Mouse (Mus musculus): ENCODE results near the gene Dnajc3. TPM values are rescaled to one million over a fixed set of nuclear protein-coding genes. Genes with fewer than 3 reads are reported as not detected.
A peak's percentile ranks its signal among the peaks of the same experiment; 100 is the strongest.

Gene Dnajc3
- polyA plus RNA-seq, 1 experiment from 2014 or later = 29.7 TPM

- peak overlapping the region; percentile 73 for H3K27ac ChIP-seq (replicated peaks)
- H3K4me2 ChIP-seq = peak overlapping the region; percentile 81
- H3K9me3 ChIP-seq (replicated peaks) = no peaks in the 10 kb centered on the region
- H3K4me1 ChIP-seq (replicated peaks) = peaks cover 14% of the 10 kb centered on the region
- H3K27me3 ChIP-seq = no peaks in the 10 kb centered on the region
- peak; percentile 100 for ATAC-seq (ENCODE audit: insufficient read depth)
- WGBS (ENCODE audit: insufficient replicate concordance) = under 1% methylated on average over 13 of the region's 13 CpGs
- H3K4me3 ChIP-seq (replicated peaks) = peak overlapping the region; percentile 63
- peak overlapping the region; percentile 51 for H3K9ac ChIP-seq
- no peaks in the 10 kb centered on the region for H3K36me3 ChIP-seq (replicated peaks)
These were observed 69.6 kb downstream of the Dnajc3 start for GRCm38 (mm10) chr14:119007103-119007951.

GRCm38 (mm10) chr14:119008031-119008590 lies 70.3 kb downstream of the Dnajc3 start:
- WGBS (ENCODE audit: insufficient replicate concordance) = 42% methylated on average over 7 of the region's 7 CpGs
- H3K4me3 ChIP-seq (replicated peaks) = peak overlapping the region; percentile 63
- H3K4me1 ChIP-seq (replicated peaks) = peaks cover 14% of the 10 kb centered on the region
- H3K36me3 ChIP-seq (replicated peaks) = no peaks in the 10 kb centered on the region
- peak overlapping the region; percentile 1; the same call in 1 of the 2 replicates for H3K9ac ChIP-seq
- H3K9me3 ChIP-seq (replicated peaks) = no peaks in the 10 kb centered on the region
- ATAC-seq (ENCODE audit: insufficient read depth) = no peak
- peak overlapping the region; percentile 2; the same call in 1 of the 2 replicates for H3K27ac ChIP-seq (replicated peaks)
- peak overlapping the region; percentile 81 for H3K4me2 ChIP-seq
- no peaks in the 10 kb centered on the region; the same call in 1 of the 2 replicates for H3K27me3 ChIP-seq

- 83% methylated on average over 2 of the region's 2 CpGs for WGBS (ENCODE audit: insufficient replicate concordance)
- no peak overlapping the region for H3K4me2 ChIP-seq
- no peaks in the 10 kb centered on the region for H3K36me3 ChIP-seq (replicated peaks)
- H3K27ac ChIP-seq (replicated peaks) = no peak overlapping the region
- ATAC-seq (ENCODE audit: insufficient read depth) = no peak
- H3K4me3 ChIP-seq (replicated peaks) = no peak overlapping the region
- H3K27me3 ChIP-seq = no peaks in the 10 kb centered on the region; the same call in 1 of the 2 replicates
- no peaks in the 10 kb centered on the region for H3K9me3 ChIP-seq (replicated peaks)
- H3K4me1 ChIP-seq (replicated peaks) = peaks cover 14% of the 10 kb centered on the region
- no peak overlapping the region for H3K9ac ChIP-seq
These were observed 71.8 kb downstream of the Dnajc3 start for GRCm38 (mm10) chr14:119009531-119009930.

- peaks cover 5% of the 10 kb centered on the region; the same call in 1 of the 2 replicates for H3K4me1 ChIP-seq (replicated peaks)
- ATAC-seq (ENCODE audit: insufficient read depth) = no peak
- WGBS (ENCODE audit: insufficient replicate concordance) = 59% methylated on average over 23 of the region's 23 CpGs
These were observed 75.0 kb downstream of the Dnajc3 start for GRCm38 (mm10) chr14:119012607-119013431.

GRCm38 (mm10) chr14:119013549-119013948 lies 75.8 kb downstream of the Dnajc3 start:
- no peaks in the 10 kb centered on the region for H3K36me3 ChIP-seq (replicated peaks)
- no peak overlapping the region for H3K27ac ChIP-seq (replicated peaks)
- H3K9ac ChIP-seq = no peak overlapping the region
- H3K27me3 ChIP-seq = no peaks in the 10 kb centered on the region; the same call in 1 of the 2 replicates
- H3K4me2 ChIP-seq = no peak overlapping the region
- no peak overlapping the region for H3K4me3 ChIP-seq (replicated peaks)
- no peak for ATAC-seq (ENCODE audit: insufficient read depth)
- WGBS (ENCODE audit: insufficient replicate concordance) = 71% methylated on average over 12 of the region's 12 CpGs
- H3K4me1 ChIP-seq (replicated peaks) = no peaks in the 10 kb centered on the region
- no peaks in the 10 kb centered on the region for H3K9me3 ChIP-seq (replicated peaks)

More at GRCm38 (mm10) chr14:119012607-119013431, 75.0 kb downstream of the Dnajc3 start:
- H3K4me3 ChIP-seq (replicated peaks) = no peak overlapping the region
- 0 out of 2 replicates have a peak overlapping the region, but pooled peaks have one; percentile 5 for H3K4me2 ChIP-seq
- no peak overlapping the region for H3K27ac ChIP-seq (replicated peaks)
- H3K27me3 ChIP-seq = no peaks in the 10 kb centered on the region; the same call in 1 of the 2 replicates
- H3K9me3 ChIP-seq (replicated peaks) = no peaks in the 10 kb centered on the region
- no peak overlapping the region for H3K9ac ChIP-seq
- H3K36me3 ChIP-seq (replicated peaks) = no peaks in the 10 kb centered on the region

GRCm38 (mm10) chr14:119025889-119026288 lies 88.1 kb downstream of the Dnajc3 start:
- no peak overlapping the region for H3K4me3 ChIP-seq (replicated peaks)
- H3K4me2 ChIP-seq = no peak overlapping the region
- H3K9me3 ChIP-seq (replicated peaks) = no peaks in the 10 kb centered on the region
- WGBS (ENCODE audit: insufficient replicate concordance) = 53% methylated on average over 5 of the region's 5 CpGs
- no peaks in the 10 kb centered on the region for H3K4me1 ChIP-seq (replicated peaks)
- no peak overlapping the region for H3K27ac ChIP-seq (replicated peaks)
- H3K9ac ChIP-seq = no peak overlapping the region
- no peak for ATAC-seq (ENCODE audit: insufficient read depth)
- no peaks in the 10 kb centered on the region for H3K27me3 ChIP-seq
- H3K36me3 ChIP-seq (replicated peaks) = no peaks in the 10 kb centered on the region

- 21% methylated on average over 4 of the region's 4 CpGs for WGBS (ENCODE audit: insufficient replicate concordance)
- no peak overlapping the region for H3K4me3 ChIP-seq (replicated peaks)
- H3K4me1 ChIP-seq (replicated peaks) = no peaks in the 10 kb centered on the region
- peak; percentile 60; the same call in 1 of the 2 replicates for ATAC-seq (ENCODE audit: insufficient read depth)
- no peak overlapping the region for H3K4me2 ChIP-seq
- H3K36me3 ChIP-seq (replicated peaks) = 0 out of 2 replicates have a peak, but pooled peaks cover 3% of the 10 kb centered on the region
- no peak overlapping the region for H3K9ac ChIP-seq
- no peak overlapping the region for H3K27ac ChIP-seq (replicated peaks)
- H3K27me3 ChIP-seq = no peaks in the 10 kb centered on the region
- no peaks in the 10 kb centered on the region for H3K9me3 ChIP-seq (replicated peaks)
These were observed 89.4 kb downstream of the Dnajc3 start for GRCm38 (mm10) chr14:119027130-119027529.

GRCm38 (mm10) chr14:119027675-119028253 lies 90.0 kb downstream of the Dnajc3 start:
- Histone ChIP-seq H3K4me3 (replicated peaks) (no peak overlapping the region), H3K4me2 (no peak overlapping the region), H3K36me3 (replicated peaks) (0 out of 2 replicates have a peak, but pooled peaks cover 3% of the 10 kb centered on the region), H3K4me1 (replicated peaks) (no peaks in the 10 kb centered on the region), H3K9me3 (replicated peaks) (no peaks in the 10 kb centered on the region), H3K9ac (no peak overlapping the region), H3K27ac (replicated peaks) (no peak overlapping the region), H3K27me3 (no peaks in the 10 kb centered on the region)
- no peak for ATAC-seq (ENCODE audit: insufficient read depth)
- 51% methylated on average over 2 of the region's 2 CpGs for WGBS (ENCODE audit: insufficient replicate concordance)
